Mouse (Mus musculus): ENCODE data around the gene Copa. TPM values are rescaled to one million over a fixed set of nuclear protein-coding genes. Genes with fewer than 3 reads are reported as not detected.

The Copa gene
- polyA plus RNA-seq, 1 experiment from 2014 or later = 188 TPM

DNA sequence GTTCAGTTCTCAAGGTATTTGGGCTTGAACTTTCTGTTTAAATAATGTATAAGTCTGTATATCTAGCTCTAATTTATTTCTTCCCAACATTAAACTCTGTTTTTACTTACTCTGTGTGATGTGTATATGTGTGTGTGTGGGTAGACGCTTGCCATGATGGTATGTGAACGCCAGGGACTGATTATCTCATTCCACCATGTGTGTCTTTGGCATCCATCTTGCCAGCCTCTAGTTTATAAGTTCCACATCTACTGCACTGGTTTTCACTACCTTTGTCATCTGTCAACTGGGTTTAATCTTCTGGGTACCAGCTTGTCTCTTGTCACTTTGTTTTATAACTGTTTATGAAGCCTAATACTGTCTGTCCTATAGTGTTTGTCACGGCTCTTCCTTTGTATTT lies 73.2 kb downstream of the Copa start:
- no peak for ATAC-seq (ENCODE audit: low FRiP score, low TSS enrichment)
- no peak overlapping the region for H3K9ac ChIP-seq (replicated peaks; ENCODE audit: low read length)
- no peak overlapping the region for H3K4me2 ChIP-seq (ENCODE audit: low read length)
- 97% methylated on average over 3 of the region's 3 CpGs for WGBS
- H3K4me3 ChIP-seq (replicated peaks; ENCODE audit: low read depth, low read length) = no peak overlapping the region
- no peaks in the 10 kb centered on the region for H3K27me3 ChIP-seq (ENCODE audit: control insufficient read depth, insufficient read depth, low read length)
- DNase-seq = no peak
- peaks cover 42% of the 10 kb centered on the region for H3K36me3 ChIP-seq (ENCODE audit: control insufficient read depth, insufficient read depth, low read length)
- H3K9me3 ChIP-seq (ENCODE audit: control insufficient read depth, low read length) = no peaks in the 10 kb centered on the region
- no peaks in the 10 kb centered on the region for H3K4me1 ChIP-seq (ENCODE audit: control insufficient read depth, insufficient read depth, low read length)
- H3K27ac ChIP-seq (replicated peaks; ENCODE audit: low read depth, low read length) = no peak overlapping the region

DNA sequence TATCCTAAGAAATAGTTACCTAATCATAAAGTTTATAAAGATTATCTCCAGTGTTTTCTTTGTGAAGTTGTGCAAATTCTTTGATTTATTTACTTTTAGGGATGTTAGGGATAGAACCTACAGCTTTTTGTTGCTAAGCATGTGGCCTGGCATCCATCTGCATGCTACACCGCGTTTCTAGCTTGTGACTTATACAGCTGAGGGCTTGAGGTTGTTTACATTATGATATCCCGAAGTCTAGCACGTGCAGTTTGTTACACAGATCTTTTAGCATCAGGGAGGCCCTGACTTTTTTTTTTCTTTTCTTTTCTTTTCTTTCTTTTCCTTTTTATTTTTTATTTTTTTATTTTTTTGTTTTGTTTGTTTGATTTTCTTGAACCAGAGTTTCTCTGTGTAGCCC lies 77.6 kb downstream of the Copa start:
- Histone ChIP-seq H3K9ac (replicated peaks; ENCODE audit: low read length) (no peak overlapping the region), H3K9me3 (ENCODE audit: control insufficient read depth, low read length) (no peaks in the 10 kb centered on the region), H3K4me3 (replicated peaks; ENCODE audit: low read depth, low read length) (no peak overlapping the region), H3K27ac (replicated peaks; ENCODE audit: low read depth, low read length) (no peak overlapping the region), H3K27me3 (ENCODE audit: control insufficient read depth, insufficient read depth, low read length) (no peaks in the 10 kb centered on the region), H3K36me3 (ENCODE audit: control insufficient read depth, insufficient read depth, low read length) (peaks cover 20% of the 10 kb centered on the region), H3K4me1 (ENCODE audit: control insufficient read depth, insufficient read depth, low read length) (no peaks in the 10 kb centered on the region), H3K4me2 (ENCODE audit: low read length) (no peak overlapping the region)
- DNase-seq (no peak), ATAC-seq (ENCODE audit: low FRiP score, low TSS enrichment) (no peak)
- WGBS = 80% methylated on average over 4 of the region's 4 CpGs

DNA sequence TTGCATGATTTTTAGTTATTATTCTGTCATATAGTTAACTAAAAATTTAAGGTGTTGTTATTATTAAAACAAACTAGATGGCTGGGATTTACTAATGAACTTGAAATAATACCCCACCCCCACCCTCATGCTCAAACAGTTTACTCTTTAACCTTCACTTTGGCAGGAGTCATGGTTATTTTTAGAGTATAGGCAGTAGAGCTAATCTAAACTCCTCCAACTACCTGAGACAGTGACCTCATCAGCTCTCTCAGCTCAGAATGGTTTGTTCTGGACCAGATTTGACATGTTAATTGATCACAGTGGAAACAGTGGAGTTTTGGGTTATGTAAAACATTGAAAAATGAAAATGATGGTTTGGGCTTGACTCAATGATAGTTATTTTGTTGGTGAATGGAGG lies 78.2 kb downstream of the Copa start:
- Histone ChIP-seq H3K4me3 (replicated peaks; ENCODE audit: low read depth, low read length) (no peak overlapping the region), H3K4me1 (ENCODE audit: control insufficient read depth, insufficient read depth, low read length) (no peaks in the 10 kb centered on the region), H3K36me3 (ENCODE audit: control insufficient read depth, insufficient read depth, low read length) (peaks cover 21% of the 10 kb centered on the region), H3K27ac (replicated peaks; ENCODE audit: low read depth, low read length) (no peak overlapping the region), H3K4me2 (ENCODE audit: low read length) (no peak overlapping the region), H3K9ac (replicated peaks; ENCODE audit: low read length) (no peak overlapping the region), H3K9me3 (ENCODE audit: control insufficient read depth, low read length) (no peaks in the 10 kb centered on the region), H3K27me3 (ENCODE audit: control insufficient read depth, insufficient read depth, low read length) (no peaks in the 10 kb centered on the region)
- no peak for ATAC-seq (ENCODE audit: low FRiP score, low TSS enrichment)
- no peak for DNase-seq

DNA sequence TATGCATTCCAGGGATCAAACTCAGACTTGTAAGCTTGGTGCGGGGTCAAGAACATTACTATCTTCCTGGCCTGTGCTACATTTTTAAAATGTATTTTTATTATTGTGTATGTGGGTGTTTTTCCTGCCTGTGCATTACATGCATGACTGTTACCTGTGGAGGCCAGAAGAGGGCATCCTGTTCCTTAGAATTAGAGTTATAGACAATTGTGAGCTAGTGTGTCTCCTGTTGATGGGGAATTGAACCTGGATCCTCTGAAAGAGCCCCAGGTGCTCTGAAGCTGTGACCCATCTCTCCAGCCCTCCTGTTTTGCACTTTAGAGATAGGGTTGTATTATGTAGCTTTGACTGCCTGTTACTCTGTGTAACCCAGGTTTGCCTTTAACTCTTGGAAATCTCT lies 79.7 kb downstream of the Copa start:
- H3K27ac ChIP-seq (replicated peaks; ENCODE audit: low read depth, low read length) = no peak overlapping the region
- H3K9me3 ChIP-seq (ENCODE audit: control insufficient read depth, low read length) = no peaks in the 10 kb centered on the region
- H3K4me2 ChIP-seq (ENCODE audit: low read length) = no peak overlapping the region
- H3K9ac ChIP-seq (replicated peaks; ENCODE audit: low read length) = no peak overlapping the region
- peaks cover 23% of the 10 kb centered on the region for H3K36me3 ChIP-seq (ENCODE audit: control insufficient read depth, insufficient read depth, low read length)
- DNase-seq (peak; percentile 75), ATAC-seq (ENCODE audit: low FRiP score, low TSS enrichment) (no peak)
- no peaks in the 10 kb centered on the region for H3K27me3 ChIP-seq (ENCODE audit: control insufficient read depth, insufficient read depth, low read length)
- 96% methylated on average over 1 of the region's 1 CpGs for WGBS
- no peak overlapping the region for H3K4me3 ChIP-seq (replicated peaks; ENCODE audit: low read depth, low read length)
- no peaks in the 10 kb centered on the region for H3K4me1 ChIP-seq (ENCODE audit: control insufficient read depth, insufficient read depth, low read length)

DNA sequence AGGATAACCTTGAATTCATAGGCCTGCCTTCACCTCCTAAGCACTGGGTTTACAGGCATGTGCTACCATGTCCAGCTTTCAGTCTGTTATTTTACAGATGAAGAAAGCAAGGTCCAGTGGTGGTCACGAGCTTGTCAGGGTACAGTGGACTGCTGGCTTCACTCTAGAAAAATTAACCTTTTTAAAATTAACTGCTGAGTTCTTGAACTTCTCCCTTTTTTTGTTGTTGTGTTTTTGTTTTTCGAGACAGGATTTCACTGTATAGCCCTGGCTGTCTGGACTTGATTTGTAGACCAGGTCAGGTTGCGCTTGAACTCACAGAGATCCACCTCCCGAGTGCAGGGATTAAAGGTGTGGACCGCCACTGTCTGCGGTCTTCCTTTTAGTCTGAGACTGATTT lies 80.6 kb downstream of the Copa start:
- Histone ChIP-seq H3K27ac (replicated peaks; ENCODE audit: low read depth, low read length) (no peak overlapping the region), H3K9me3 (ENCODE audit: control insufficient read depth, low read length) (no peaks in the 10 kb centered on the region), H3K9ac (replicated peaks; ENCODE audit: low read length) (no peak overlapping the region), H3K4me3 (replicated peaks; ENCODE audit: low read depth, low read length) (no peak overlapping the region), H3K4me2 (ENCODE audit: low read length) (no peak overlapping the region), H3K27me3 (ENCODE audit: control insufficient read depth, insufficient read depth, low read length) (no peaks in the 10 kb centered on the region), H3K36me3 (ENCODE audit: control insufficient read depth, insufficient read depth, low read length) (peaks cover 33% of the 10 kb centered on the region), H3K4me1 (ENCODE audit: control insufficient read depth, insufficient read depth, low read length) (no peaks in the 10 kb centered on the region)
- DNase-seq = no peak
- no peak for ATAC-seq (ENCODE audit: low FRiP score, low TSS enrichment)
- WGBS = 93% methylated on average over 6 of the region's 6 CpGs

DNA sequence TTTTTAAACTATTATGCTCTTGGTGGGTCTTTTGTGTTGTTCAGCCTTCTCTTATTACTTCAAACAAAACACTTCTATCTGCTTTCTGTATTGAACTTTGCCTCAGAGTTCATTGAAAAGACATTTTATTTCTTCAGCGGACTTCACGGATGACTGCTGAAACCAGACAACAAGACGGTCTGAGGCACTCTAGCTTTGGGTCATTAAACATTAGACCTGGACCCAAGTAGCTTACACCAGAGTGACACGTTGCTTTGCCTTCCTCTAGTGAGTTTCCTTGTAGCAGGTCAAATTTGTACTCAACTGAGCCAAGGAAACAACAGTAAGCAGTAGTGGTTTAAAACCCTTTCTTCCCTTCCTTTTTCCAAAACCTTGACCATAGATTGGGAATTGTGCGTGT lies 85.6 kb downstream of the Copa start:
- ATAC-seq (ENCODE audit: low FRiP score, low TSS enrichment) = no peak

DNA sequence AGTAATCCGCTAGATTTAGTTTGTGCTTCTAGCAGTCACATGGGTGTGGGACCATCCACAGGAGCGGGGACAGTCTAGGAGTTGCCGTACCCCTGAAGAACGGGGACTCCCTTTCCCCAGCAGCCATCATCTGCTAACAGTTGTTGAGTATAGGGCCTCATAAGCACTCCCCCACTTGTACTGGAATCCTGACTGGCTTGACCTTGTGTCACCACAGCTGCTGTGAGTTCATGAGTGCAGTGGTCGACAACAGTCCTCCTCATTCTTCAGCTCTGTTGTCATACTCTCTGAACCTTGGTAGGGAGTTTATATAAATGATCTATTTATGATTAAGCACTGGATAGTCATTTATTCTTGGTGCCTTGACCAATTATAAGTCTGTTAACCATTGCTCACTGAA lies 87.5 kb downstream of the Copa start:
- WGBS = 98% methylated on average over 5 of the region's 5 CpGs
- Histone ChIP-seq H3K4me1 (ENCODE audit: control insufficient read depth, insufficient read depth, low read length) (no peaks in the 10 kb centered on the region), H3K4me2 (ENCODE audit: low read length) (no peak overlapping the region), H3K27ac (replicated peaks; ENCODE audit: low read depth, low read length) (no peak overlapping the region), H3K27me3 (ENCODE audit: control insufficient read depth, insufficient read depth, low read length) (no peaks in the 10 kb centered on the region), H3K36me3 (ENCODE audit: control insufficient read depth, insufficient read depth, low read length) (peaks cover 81% of the 10 kb centered on the region), H3K4me3 (replicated peaks; ENCODE audit: low read depth, low read length) (no peak overlapping the region), H3K9ac (replicated peaks; ENCODE audit: low read length) (no peak overlapping the region), H3K9me3 (ENCODE audit: control insufficient read depth, low read length) (no peaks in the 10 kb centered on the region)
- no peak for ATAC-seq (ENCODE audit: low FRiP score, low TSS enrichment)
- no peak for DNase-seq

More for the DNA sequence above, 85.6 kb downstream of the Copa start:
- no peaks in the 10 kb centered on the region for H3K9me3 ChIP-seq (ENCODE audit: control insufficient read depth, low read length)
- H3K4me3 ChIP-seq (replicated peaks; ENCODE audit: low read depth, low read length) = no peak overlapping the region
- DNase-seq = no peak
- H3K4me2 ChIP-seq (ENCODE audit: low read length) = no peak overlapping the region
- H3K27ac ChIP-seq (replicated peaks; ENCODE audit: low read depth, low read length) = no peak overlapping the region
- 87% methylated on average over 5 of the region's 5 CpGs for WGBS
- no peak overlapping the region for H3K9ac ChIP-seq (replicated peaks; ENCODE audit: low read length)
- H3K4me1 ChIP-seq (ENCODE audit: control insufficient read depth, insufficient read depth, low read length) = no peaks in the 10 kb centered on the region
- H3K36me3 ChIP-seq (ENCODE audit: control insufficient read depth, insufficient read depth, low read length) = peaks cover 62% of the 10 kb centered on the region
- H3K27me3 ChIP-seq (ENCODE audit: control insufficient read depth, insufficient read depth, low read length) = no peaks in the 10 kb centered on the region

Other genes with a start within 250 kb of the Copa start
- 0.51 and 1.2 TPM in 2 replicates for gene Cd84, start 242.8 kb upstream of the Copa start, polyA plus RNA-seq (2014; fragmentation: Nextera tagmentation; extraction: Ambion mirVana)
- gene Gm10521, start 186.9 kb upstream of the Copa start, polyA plus RNA-seq (2014; fragmentation: Nextera tagmentation; extraction: Ambion mirVana) = not detected in 2 replicates
- gene Slamf6, start 165.0 kb upstream of the Copa start, polyA plus RNA-seq (2014; fragmentation: Nextera tagmentation; extraction: Ambion mirVana) = not detected in 2 replicates
- 52.7 and 57.3 TPM in 2 replicates for gene Vangl2, start 54.1 kb upstream of the Copa start, polyA plus RNA-seq (2014; fragmentation: Nextera tagmentation; extraction: Ambion mirVana)
- 3.6 and 5.5 TPM in 2 replicates for gene Nhlh1, start 25.0 kb upstream of the Copa start, polyA plus RNA-seq (2014; fragmentation: Nextera tagmentation; extraction: Ambion mirVana)
- 97.7 and 117 TPM in 2 replicates for gene Ncstn, start 266 bp downstream of the Copa start, polyA plus RNA-seq (2014; fragmentation: Nextera tagmentation; extraction: Ambion mirVana)
- gene Pex19, start 44.2 kb downstream of the Copa start, polyA plus RNA-seq (2014; fragmentation: Nextera tagmentation; extraction: Ambion mirVana) = 122 and 156 TPM in 2 replicates
- gene Dcaf8, start 65.6 kb downstream of the Copa start, polyA plus RNA-seq (2014; fragmentation: Nextera tagmentation; extraction: Ambion mirVana) = 63.5 and 79.8 TPM in 2 replicates
- 314 and 385 TPM in 2 replicates for gene Pea15a, start 124.3 kb downstream of the Copa start, polyA plus RNA-seq (2014; fragmentation: Nextera tagmentation; extraction: Ambion mirVana)
- 1.6 and 2.3 TPM in 2 replicates for gene Casq1, start 137.3 kb downstream of the Copa start, polyA plus RNA-seq (2014; fragmentation: Nextera tagmentation; extraction: Ambion mirVana)
- not detected in 2 replicates for gene Atp1a4, start 175.9 kb downstream of the Copa start, polyA plus RNA-seq (2014; fragmentation: Nextera tagmentation; extraction: Ambion mirVana)
- gene Igsf8, start 179.1 kb downstream of the Copa start, polyA plus RNA-seq (2014; fragmentation: Nextera tagmentation; extraction: Ambion mirVana) = 55.6 and 61.0 TPM in 2 replicates
- gene Atp1a2, start 215.5 kb downstream of the Copa start, polyA plus RNA-seq (2014; fragmentation: Nextera tagmentation; extraction: Ambion mirVana) = 18.2 and 19.4 TPM in 2 replicates
- gene Kcnj9, start 246.8 kb downstream of the Copa start, polyA plus RNA-seq (2014; fragmentation: Nextera tagmentation; extraction: Ambion mirVana) = 3.0 and 3.9 TPM in 2 replicates

Measured in midbrain, embryonic 14.5 days (tissue).